Mouse (Mus musculus): ENCODE results near the gene Sox10.

- TF ChIP-seq MAX (IDR thresholded peaks at IDR 0.05), result no peak
- TF ChIP-seq CTCF (IDR thresholded peaks at IDR 0.05; ENCODE audit: control insufficient read depth, insufficient read depth, insufficient read length), result no peak
- peak; percentile 30 for TF ChIP-seq MYOD1 (IDR thresholded peaks at IDR 0.05; ENCODE audit: control insufficient read depth, insufficient read length, low read depth)
Measured at GRCm38 (mm10) chr15:79208211-79208610, 43.2 kb upstream of the Sox10 start.

Data from C2C12 (cell line).